In genomic region chr12:75822122-75822521, GRCm38 (mm10) we compare ENCODE assay signal across 18 mouse cellular contexts. TPM values are rescaled to one million over a fixed set of nuclear protein-coding genes. Genes with fewer than 3 reads are reported as not detected.
DNase-seq lines count a peak whose midpoint lies in the region; ATAC-seq lines count a peak whose summit lies in the region.
"Had no signal": no experiment of that assay in that cellular context is flagged by ENCODE, and none has a peak within 500 bp of the region (broad histone marks: within the 10 kb centered on the region; RNA-seq: fewer than 3 reads in every experiment).

No protein-coding gene starts in this region.

- H3K9me3 ChIP-seq in hindbrain, embryonic 12.5 days (replicated peaks): no peaks in the 10 kb centered on the region
- no peaks in the 10 kb centered on the region for H3K9me3 ChIP-seq in hindbrain, embryonic 16.5 days (ENCODE audit: control insufficient read depth, low read length)
- H3K9me3 ChIP-seq in midbrain, embryonic 11.5 days (ENCODE audit: control insufficient read depth, low read length): no peaks in the 10 kb centered on the region
- H3K9me3 ChIP-seq in midbrain, embryonic 15.5 days: no peaks in the 10 kb centered on the region
- H3K9me3 ChIP-seq: heart, embryonic 15.5 days; intestine, embryonic 15.5 days; neural tube, embryonic 15.5 days had no signal

- no peaks in the 10 kb centered on the region for H3K27me3 ChIP-seq in hindbrain, embryonic 12.5 days
- no peaks in the 10 kb centered on the region; the same call in 1 of the 2 replicates for H3K27me3 ChIP-seq in hindbrain, embryonic 16.5 days (replicated peaks; ENCODE audit: control insufficient read depth, insufficient read depth, low read length)
- no peaks in the 10 kb centered on the region for H3K27me3 ChIP-seq in midbrain, embryonic 11.5 days (ENCODE audit: control insufficient read depth, insufficient read depth, low read length)
- H3K27me3 ChIP-seq in midbrain, embryonic 15.5 days (replicated peaks): no peaks in the 10 kb centered on the region
- H3K27me3 ChIP-seq: heart, embryonic 15.5 days; intestine, embryonic 15.5 days had no signal

- WGBS in hindbrain, embryonic 12.5 days: 45% methylated on average over 6 of the region's 6 CpGs
- 43% methylated on average over 6 of the region's 6 CpGs for WGBS in hindbrain, embryonic 16.5 days
- 61% methylated on average over 6 of the region's 6 CpGs for WGBS in midbrain, embryonic 11.5 days
- WGBS in midbrain, embryonic 15.5 days: 57% methylated on average over 6 of the region's 6 CpGs

- DNase-seq in embryo, embryonic 10.5 days (ENCODE audit: low spot score): peak; percentile 56
- DNase-seq in embryo, embryonic 10 days (ENCODE audit: low spot score): no peak
- DNase-seq in midbrain, embryonic 11.5 days (ENCODE audit: low spot score, missing footprints): peak; percentile 59
- peak; percentile 58 for DNase-seq in mesoderm, embryonic 11.5 days (ENCODE audit: low read depth, low spot score)
- DNase-seq in right cerebral cortex, postnatal 14 days: no peak
- DNase-seq: adrenal gland, adult 2 months; gastrocnemius, adult 2 months; retina, postnatal 1 day; spleen, adult 18-20 months; thymus, postnatal 25 days had no signal

- peaks cover 40% of the 10 kb centered on the region for H3K4me1 ChIP-seq in hindbrain, embryonic 12.5 days
- peaks cover 9% of the 10 kb centered on the region for H3K4me1 ChIP-seq in hindbrain, embryonic 16.5 days (ENCODE audit: control insufficient read depth, insufficient read depth, low read depth, low read length)
- H3K4me1 ChIP-seq in midbrain, embryonic 11.5 days (ENCODE audit: control insufficient read depth, insufficient read depth, low read length): peaks cover 11% of the 10 kb centered on the region
- H3K4me1 ChIP-seq in midbrain, embryonic 15.5 days: peaks cover 17% of the 10 kb centered on the region

- no peak overlapping the region for H3K4me3 ChIP-seq in hindbrain, embryonic 12.5 days
- no peak overlapping the region for H3K4me3 ChIP-seq in hindbrain, embryonic 16.5 days (ENCODE audit: low read length)
- no peak overlapping the region for H3K4me3 ChIP-seq in midbrain, embryonic 11.5 days (ENCODE audit: low read depth, low read length)
- no peak overlapping the region for H3K4me3 ChIP-seq in midbrain, embryonic 15.5 days
- H3K4me3 ChIP-seq: gastrocnemius, adult 2 months; heart, embryonic 15.5 days; intestine, embryonic 15.5 days; neural tube, embryonic 15.5 days had no signal

- H3K4me2 ChIP-seq in hindbrain, embryonic 12.5 days (replicated peaks): no peak overlapping the region
- H3K4me2 ChIP-seq in hindbrain, embryonic 16.5 days (ENCODE audit: low read length): no peak overlapping the region
- H3K4me2 ChIP-seq in midbrain, embryonic 11.5 days: no peak overlapping the region
- H3K4me2 ChIP-seq in midbrain, embryonic 15.5 days: no peak overlapping the region
- H3K4me2 ChIP-seq: heart, embryonic 15.5 days; intestine, embryonic 15.5 days; neural tube, embryonic 15.5 days had no signal

- ATAC-seq in hindbrain, embryonic 12.5 days (ENCODE audit: low FRiP score): no peak
- ATAC-seq in hindbrain, embryonic 16.5 days: no peak
- no peak for ATAC-seq in midbrain, embryonic 11.5 days (ENCODE audit: low FRiP score)
- no peak for ATAC-seq in midbrain, embryonic 15.5 days (replicated peaks)
- ATAC-seq: forebrain, embryonic 16.5 days; intestine, embryonic 15.5 days had no signal

- no peaks in the 10 kb centered on the region for H3K36me3 ChIP-seq in hindbrain, embryonic 12.5 days
- no peaks in the 10 kb centered on the region for H3K36me3 ChIP-seq in hindbrain, embryonic 16.5 days (ENCODE audit: control insufficient read depth, insufficient read depth, low read length)
- H3K36me3 ChIP-seq in midbrain, embryonic 11.5 days (ENCODE audit: control insufficient read depth, insufficient read depth, low read length): no peaks in the 10 kb centered on the region
- H3K36me3 ChIP-seq in midbrain, embryonic 15.5 days (replicated peaks): no peaks in the 10 kb centered on the region
- H3K36me3 ChIP-seq: heart, embryonic 15.5 days; intestine, embryonic 15.5 days; neural tube, embryonic 15.5 days had no signal

- no peak overlapping the region for H3K27ac ChIP-seq in hindbrain, embryonic 12.5 days
- H3K27ac ChIP-seq in hindbrain, embryonic 16.5 days (ENCODE audit: low read depth, low read length): no peak overlapping the region
- H3K27ac ChIP-seq in midbrain, embryonic 11.5 days (ENCODE audit: low read depth, low read length): no peak overlapping the region
- H3K27ac ChIP-seq in midbrain, embryonic 15.5 days: no peak overlapping the region
- H3K27ac ChIP-seq: gastrocnemius, adult 2 months; heart, embryonic 15.5 days; intestine, embryonic 15.5 days; macrophage; neural tube, embryonic 15.5 days had no signal

- H3K9ac ChIP-seq in hindbrain, embryonic 12.5 days: peak overlapping the region; percentile 14; the same call in 1 of the 2 replicates
- H3K9ac ChIP-seq in hindbrain, embryonic 16.5 days (ENCODE audit: low read depth, low read length): no peak overlapping the region
- H3K9ac ChIP-seq in midbrain, embryonic 11.5 days (ENCODE audit: low read length): no peak overlapping the region
- H3K9ac ChIP-seq in midbrain, embryonic 15.5 days: no peak overlapping the region
- H3K9ac ChIP-seq: heart, embryonic 15.5 days; intestine, embryonic 15.5 days; neural tube, embryonic 15.5 days had no signal

RNA-seq across cellular contexts. Expression of gene Syne2, which starts 4.2 kb away (rescaled TPM):
- polyA plus RNA-seq in hindbrain, embryonic 12.5 days (2016; fragmentation: Nextera tagmentation; extraction: Ambion mirVana): 92.8 and 97.9 TPM in 2 replicates
- polyA plus RNA-seq in hindbrain, embryonic 16.5 days (2015; fragmentation: Nextera tagmentation; extraction: Ambion mirVana): 41.3 and 42.6 TPM in 2 replicates
- polyA plus RNA-seq in midbrain, embryonic 11.5 days (2014; fragmentation: Nextera tagmentation; extraction: Ambion mirVana): 79.1 and 80.1 TPM in 2 replicates
- polyA plus RNA-seq in midbrain, embryonic 15.5 days (2015; fragmentation: Nextera tagmentation; extraction: Ambion mirVana): 52.7 and 56.0 TPM in 2 replicates

Comparison
In these comparisons a context has a peak if more than half of its experiments do, and no peak if none do; other contexts are left out.
1. DNase-seq: peak in embryo, embryonic 10.5 days (single experiment), midbrain, embryonic 11.5 days (single experiment) and mesoderm, embryonic 11.5 days (single experiment); none in embryo, embryonic 10 days (single experiment) and right cerebral cortex, postnatal 14 days (single experiment).